Mouse (Mus musculus) lung, embryonic 14.5 days (tissue): ENCODE measurements around the gene Mrps17. TPM values are rescaled to one million over a fixed set of nuclear protein-coding genes. Genes with fewer than 3 reads are reported as not detected.

Experiments
- ATAC-seq: fragments of 200-750 bp; cut with Nextera tagmentation; 2 replicates; pipeline ENCODE4 v1.8.0; 2017; ENCODE audit warnings: mild to moderate bottlenecking, moderate TSS enrichment, moderate library complexity; ENCODE audit not compliant: insufficient read depth
- DNase-seq: peaks from one replicate; pipeline ENCODE4 v3.0.0-alpha.2; 2015
- H3K27ac ChIP-seq: fragments of 300-500 bp; sonication (generic); 2 replicates; pipeline ENCODE4 v1.5.1; 2014; ENCODE audit warnings: low read depth, mild to moderate bottlenecking, moderate library complexity
- H3K27me3 ChIP-seq: fragments of 300-500 bp; sonication (generic); 2 replicates; pipeline ENCODE4 v1.6.1; 2014; ENCODE audit warnings: low read length, control low read depth; ENCODE audit not compliant: insufficient read depth
- H3K36me3 ChIP-seq: fragments of 300-500 bp; sonication (generic); 2 replicates; pipeline ENCODE4 v1.6.1; 2014; ENCODE audit warnings: control low read depth; ENCODE audit not compliant: insufficient read depth
- H3K4me1 ChIP-seq: fragments of 300-500 bp; sonication (generic); 2 replicates; pipeline ENCODE4 v1.6.1; 2014; ENCODE audit warnings: antibody characterized with exemption, control low read depth; ENCODE audit not compliant: insufficient read depth
- H3K4me2 ChIP-seq: fragments of 300-500 bp; sonication (generic); 2 replicates; pipeline ENCODE4 v1.6.1; 2014; ENCODE audit warnings: mild to moderate bottlenecking
- H3K4me3 ChIP-seq: fragments of 300-500 bp; sonication (generic); 2 replicates; pipeline ENCODE4 v1.5.1; 2014; ENCODE audit warnings: low read depth, low read length
- H3K9ac ChIP-seq: fragments of 300-500 bp; sonication (generic); 2 replicates; pipeline ENCODE4 v1.6.1; 2014
- H3K9me3 ChIP-seq: fragments of 300-500 bp; sonication (generic); 2 replicates; pipeline ENCODE4 v1.6.1; 2016; ENCODE audit warnings: low read depth, low read length, control low read depth
- CTCF ChIP-seq: IDR thresholded peaks from 2 replicates; pipeline ENCODE4 v1.5.1; 2016; ENCODE audit warnings: antibody characterized with exemption, low read depth
- WGBS: fragments of 180-500 bp; shearing (Covaris S2); extraction: QIAGEN DNeasy Blood & Tissue Kit; methylation state at CpG from one replicate; pipeline ENCODE4 v1.1.7; 2014; 5-methylcytosine and 5-hydroxymethylcytosine counted together
- polyA plus RNA-seq: library from polyadenylated mRNA; unstranded; fragments of >200 nt; fragmentation: Nextera tagmentation; extraction: Ambion mirVana; gene quantifications from 2 replicates; pipeline ENCODE4 v1.2.1, GENCODE M21; 2014

Gene Mrps17
- polyA plus RNA-seq, 1 experiment from 2014 or later: 196 TPM

DNA sequence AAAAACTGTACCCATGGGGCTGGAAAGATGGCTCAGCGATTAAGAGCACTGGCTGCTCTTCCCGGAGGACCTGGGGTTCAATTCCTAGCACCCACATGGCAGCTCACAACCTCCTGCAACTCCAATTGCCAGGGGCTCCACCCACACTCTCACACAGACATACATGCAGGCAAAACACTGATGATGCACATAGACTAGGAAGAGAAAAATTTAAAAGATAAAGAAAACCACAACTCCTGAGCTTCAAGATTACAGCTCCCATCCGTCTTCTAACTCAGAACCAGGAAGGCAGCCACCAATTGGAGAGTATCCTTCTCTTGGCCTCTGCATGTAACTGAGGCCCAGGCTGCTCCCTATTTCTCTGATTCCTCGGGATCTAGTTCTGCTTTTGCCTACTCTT, 9.0 kb downstream of the Mrps17 start:
- H3K36me3 ChIP-seq: peaks cover 3% of the 10 kb centered on the region; the same call in 1 of the 2 replicates
- no peaks in the 10 kb centered on the region for H3K9me3 ChIP-seq
- H3K4me3 ChIP-seq: peak overlapping the region; percentile 85
- ATAC-seq (peak; percentile 6; the same call in 1 of the 2 replicates), DNase-seq (no peak)
- H3K27ac ChIP-seq: peak overlapping the region; percentile 98; the same call in 1 of the 2 replicates
- H3K4me1 ChIP-seq: peaks cover 8% of the 10 kb centered on the region
- no peaks in the 10 kb centered on the region for H3K27me3 ChIP-seq
- no peak for TF ChIP-seq CTCF
- H3K4me2 ChIP-seq: peak overlapping the region; percentile 71
- peak overlapping the region; percentile 92 for H3K9ac ChIP-seq
- 46% methylated on average over 4 of the region's 4 CpGs for WGBS

DNA sequence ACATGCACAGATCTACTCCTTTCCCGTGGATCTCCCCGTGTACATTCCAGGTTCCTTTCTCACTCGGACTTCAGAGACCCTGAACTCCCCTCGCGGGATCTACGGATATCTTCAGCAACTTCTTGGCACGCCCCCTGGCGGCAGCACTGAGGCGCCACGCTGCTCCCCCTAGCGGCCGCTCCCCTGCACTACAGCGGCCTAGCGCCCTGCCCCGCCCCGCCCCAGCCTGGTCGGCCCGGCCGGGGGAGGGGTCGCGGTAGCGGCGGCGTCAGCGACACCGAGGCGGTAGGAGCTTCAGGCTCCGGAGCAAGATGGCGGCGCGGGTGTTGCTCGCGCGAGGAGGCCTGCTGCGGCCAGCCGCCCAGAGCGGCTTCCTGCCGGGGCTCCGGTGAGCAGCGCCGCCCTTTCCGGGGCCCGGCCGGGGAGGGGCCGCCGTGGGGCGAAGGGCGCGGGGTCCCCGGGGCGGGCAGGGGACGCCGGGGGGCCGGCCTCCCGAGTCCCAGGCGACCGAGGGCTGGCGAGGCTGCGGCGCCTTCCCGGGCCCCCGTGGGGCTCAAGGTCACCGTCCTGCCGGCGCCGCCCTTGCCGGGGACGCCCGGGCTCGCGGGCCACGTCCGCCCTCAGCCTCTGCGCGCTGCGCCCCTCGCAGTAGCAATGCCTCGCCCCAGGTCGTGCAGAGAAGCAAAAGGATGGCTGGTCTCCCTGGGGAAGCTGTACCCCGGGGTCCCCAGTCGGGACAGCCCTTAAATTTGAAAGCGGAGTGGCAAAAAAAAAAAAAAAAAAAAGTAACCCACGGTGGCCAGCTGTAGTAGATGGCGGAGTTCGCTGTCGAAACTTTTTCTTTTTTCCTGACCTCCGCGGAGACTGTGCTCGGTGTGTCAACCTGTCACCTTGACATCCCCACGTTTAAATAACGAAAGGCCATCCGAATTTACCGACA, 9.8 kb downstream of the Mrps17 start, which contains the start of gene Nipsnap2:
TSS of gene Nipsnap2 (plus strand) at position 230 of the 940 bp plus-strand sequence.
- Histone ChIP-seq H3K9ac (peak within 1 kb of the TSS; percentile 92), H3K4me1 (peaks cover 16% of the 10 kb centered on the region), H3K4me3 (peak within 1 kb of the TSS; percentile 85), H3K27me3 (no peaks in the 10 kb centered on the region), H3K36me3 (no peaks in the 10 kb centered on the region), H3K4me2 (peak within 1 kb of the TSS; percentile 71), H3K27ac (peak within 1 kb of the TSS; percentile 98), H3K9me3 (no peaks in the 10 kb centered on the region)
- DNase-seq (peak; percentile 92), ATAC-seq (peak; percentile 94)
- TF ChIP-seq CTCF: peak; percentile 97
- under 1% methylated on average over 79 of the region's 93 CpGs for WGBS

DNA sequence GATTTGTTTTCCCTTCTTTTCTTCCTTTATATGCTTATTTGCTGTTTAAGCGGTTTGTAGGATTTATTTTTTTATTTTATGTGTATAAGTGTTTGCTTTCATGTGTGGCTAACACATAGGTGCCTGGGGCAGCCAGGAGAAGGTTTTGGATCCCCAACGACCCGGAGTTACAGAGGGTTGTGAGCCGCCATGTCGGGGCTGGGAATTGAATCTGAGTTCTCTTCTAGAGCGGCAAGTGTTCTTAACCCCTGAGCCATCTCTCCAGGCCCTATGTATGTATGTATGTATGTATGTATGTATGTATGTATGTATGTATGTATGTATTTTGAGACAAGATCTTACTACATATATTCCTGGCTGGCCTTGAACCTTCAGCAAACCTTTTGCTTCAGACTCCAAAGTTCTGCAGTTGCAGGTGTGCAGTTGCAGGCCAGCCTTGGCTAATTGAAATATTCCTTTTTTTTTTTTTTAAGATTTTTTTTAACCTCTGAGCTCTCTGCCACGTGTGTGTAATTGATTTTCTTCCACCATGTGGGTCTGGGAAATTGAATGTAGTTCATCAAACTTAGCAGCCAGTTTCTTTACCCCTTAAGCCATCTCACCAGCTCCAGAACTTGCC, 10.6 kb downstream of the Mrps17 start:
- ATAC-seq (no peak), DNase-seq (no peak)
- Histone ChIP-seq H3K36me3 (no peaks in the 10 kb centered on the region), H3K9ac (peak overlapping the region; percentile 92), H3K27ac (peak overlapping the region; percentile 98), H3K27me3 (no peaks in the 10 kb centered on the region), H3K9me3 (no peaks in the 10 kb centered on the region), H3K4me1 (peaks cover 16% of the 10 kb centered on the region), H3K4me2 (peak overlapping the region; percentile 71), H3K4me3 (peak overlapping the region; percentile 85)
- 12% methylated on average over 7 of the region's 7 CpGs for WGBS
- no peak for TF ChIP-seq CTCF

DNA sequence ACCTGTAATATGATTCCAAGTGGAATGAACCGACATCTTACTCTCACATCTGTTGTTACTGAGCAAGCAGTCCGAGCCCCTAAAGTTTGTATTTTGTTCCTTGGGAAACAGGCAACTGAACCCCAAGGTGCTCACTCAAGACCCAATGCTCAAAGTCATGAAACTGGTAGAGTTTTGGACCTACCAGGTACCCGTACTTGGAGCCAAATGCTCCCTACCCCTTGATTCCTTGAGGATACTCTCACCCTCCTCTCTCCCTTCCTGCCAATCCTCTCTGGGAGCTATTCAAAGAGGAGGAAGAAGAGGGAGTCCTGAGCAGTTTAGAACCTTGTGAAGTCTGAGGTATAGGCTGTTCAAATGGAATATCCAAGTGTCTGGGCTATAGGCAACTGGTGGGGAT, 11.5 kb downstream of the Mrps17 start:
- Histone ChIP-seq H3K4me1 (peaks cover 16% of the 10 kb centered on the region), H3K36me3 (no peaks in the 10 kb centered on the region), H3K4me2 (no peak overlapping the region), H3K9me3 (no peaks in the 10 kb centered on the region), H3K4me3 (no peak overlapping the region), H3K27ac (no peak overlapping the region), H3K27me3 (no peaks in the 10 kb centered on the region), H3K9ac (no peak overlapping the region)
- no peak for TF ChIP-seq CTCF
- DNase-seq (no peak), ATAC-seq (no peak)
- WGBS: 72% methylated on average over 3 of the region's 3 CpGs

DNA sequence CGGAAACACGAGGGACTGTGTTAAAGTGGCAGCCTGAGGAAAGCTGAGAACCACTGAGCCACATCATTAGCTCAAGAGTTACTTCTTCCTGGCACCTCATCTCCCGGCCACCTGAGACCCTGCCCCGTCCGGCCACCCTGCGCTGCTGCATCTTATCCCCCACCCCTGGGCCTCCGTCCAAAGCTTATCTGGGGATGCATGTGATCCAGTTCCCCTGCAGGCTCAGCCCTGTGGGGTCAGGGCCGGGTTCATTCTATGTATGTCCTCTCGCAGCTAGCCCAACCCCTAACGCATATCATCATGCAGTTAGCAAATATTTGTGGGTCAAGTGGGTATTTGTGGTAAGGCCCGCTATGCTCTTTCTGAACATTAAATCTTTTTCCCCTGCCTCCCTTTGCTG, 14.0 kb downstream of the Mrps17 start:
- H3K27ac ChIP-seq: peak overlapping the region; percentile 48; the same call in 1 of the 2 replicates
- DNase-seq (peak; percentile 47), ATAC-seq (no peak)
- TF ChIP-seq CTCF: no peak
- peaks cover 16% of the 10 kb centered on the region for H3K4me1 ChIP-seq
- H3K27me3 ChIP-seq: no peaks in the 10 kb centered on the region
- H3K9me3 ChIP-seq: no peaks in the 10 kb centered on the region
- H3K4me2 ChIP-seq: peak overlapping the region; percentile 40
- WGBS: 15% methylated on average over 11 of the region's 11 CpGs
- no peaks in the 10 kb centered on the region for H3K36me3 ChIP-seq
- peak overlapping the region; percentile 23; the same call in 1 of the 2 replicates for H3K9ac ChIP-seq
- no peak overlapping the region for H3K4me3 ChIP-seq

DNA sequence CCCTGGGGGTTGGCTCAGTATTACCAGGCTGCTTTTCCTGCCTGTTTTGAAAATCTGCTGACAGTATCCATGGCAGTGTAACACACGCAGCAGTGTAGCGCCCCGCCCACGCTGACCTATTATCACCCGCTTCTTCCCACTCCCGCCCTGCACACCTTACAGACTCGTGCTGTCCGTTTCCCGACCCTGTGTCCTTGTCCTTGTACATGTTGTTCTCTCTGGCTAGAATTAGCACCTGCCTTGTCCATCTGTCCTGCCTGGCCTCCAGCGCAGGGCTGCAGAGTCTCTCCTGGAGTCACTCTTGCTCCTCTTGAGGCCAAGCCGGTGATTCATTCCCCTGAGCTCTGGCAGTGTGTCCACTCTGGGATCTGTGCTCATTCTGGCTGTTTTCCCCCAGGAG, 15.0 kb downstream of the Mrps17 start:
- 49% methylated on average over 11 of the region's 11 CpGs for WGBS
- H3K4me2 ChIP-seq: 0 out of 2 replicates have a peak overlapping the region, but pooled peaks have one; percentile 1
- H3K27ac ChIP-seq: peak overlapping the region; percentile 48; the same call in 1 of the 2 replicates
- DNase-seq (peak; percentile 23), ATAC-seq (no peak)
- no peak for TF ChIP-seq CTCF
- no peak overlapping the region for H3K4me3 ChIP-seq
- H3K4me1 ChIP-seq: peaks cover 16% of the 10 kb centered on the region
- peaks cover 2% of the 10 kb centered on the region; the same call in 1 of the 2 replicates for H3K36me3 ChIP-seq
- no peak overlapping the region for H3K9ac ChIP-seq
- no peaks in the 10 kb centered on the region for H3K27me3 ChIP-seq
- H3K9me3 ChIP-seq: no peaks in the 10 kb centered on the region

DNA sequence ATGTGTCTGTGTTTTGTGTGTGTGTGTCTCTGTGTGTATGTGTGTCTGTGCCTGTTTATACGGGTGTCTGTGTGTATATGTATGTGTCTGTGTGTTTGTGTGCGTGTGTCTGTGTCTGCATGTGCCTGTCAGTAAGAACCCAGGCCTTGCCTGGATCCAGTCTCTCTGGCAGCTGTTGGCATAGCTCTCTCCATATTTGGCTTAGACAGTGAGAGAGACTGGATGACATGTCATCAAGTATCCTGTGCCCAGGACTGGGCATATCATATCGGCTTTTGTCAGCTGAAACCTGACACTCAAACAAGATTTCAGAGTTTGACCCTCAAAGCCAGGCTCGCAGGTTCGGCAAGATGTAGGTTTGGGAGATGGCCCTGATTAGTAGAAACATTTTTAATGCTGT, 15.7 kb downstream of the Mrps17 start:
- WGBS: 57% methylated on average over 5 of the region's 5 CpGs
- TF ChIP-seq CTCF: no peak
- DNase-seq (no peak), ATAC-seq (no peak)
- H3K27ac ChIP-seq: no peak overlapping the region; the same call in 1 of the 2 replicates
- peaks cover 16% of the 10 kb centered on the region for H3K4me1 ChIP-seq
- H3K4me2 ChIP-seq: no peak overlapping the region
- no peak overlapping the region for H3K4me3 ChIP-seq
- no peak overlapping the region for H3K9ac ChIP-seq
- H3K27me3 ChIP-seq: no peaks in the 10 kb centered on the region
- H3K36me3 ChIP-seq: peaks cover 3% of the 10 kb centered on the region; the same call in 1 of the 2 replicates
- H3K9me3 ChIP-seq: no peaks in the 10 kb centered on the region
